Mouse (Mus musculus): ENCODE results near the gene 4930558K02Rik.

GRCm38 (mm10) chr1:162013561-162013960, 34.1 kb upstream of the 4930558K02Rik start:
- TF ChIP-seq CTCF (IDR thresholded peaks at IDR 0.05; ENCODE audit: extremely low read depth, insufficient read length, insufficient replicate concordance, low read depth, low read length) (no peak), POLR2A (IDR thresholded peaks at IDR 0.05; ENCODE audit: low read depth, low read length) (no peak)

Data from small intestine, adult 2 months (tissue).